Mouse (Mus musculus) heart, adult 11 months (tissue): ENCODE data around the gene Esyt1.
"Not testable (repeated sequence)": the region's sequence is repeated elsewhere in the genome, so short reads cannot be mapped to it uniquely, and the experiment has no call there.

ENCODE experiments used
- DNase-seq: peaks from one replicate; pipeline ENCODE4 v3.0.0; 2022

Esyt1 gene

GRCm38 (mm10) chr10:128525671-128526308, at the start of gene Esyt1:
TSS of gene Esyt1 (minus strand) at chr10:128525871.
- DNase-seq: peak; percentile 100

GRCm38 (mm10) chr10:128575063-128575462, 49.4 kb upstream of the Esyt1 start:
- peak; percentile 68 for DNase-seq

- peak; percentile 100 for DNase-seq
Measured at GRCm38 (mm10) chr10:128565788-128566531, 40.3 kb upstream of the Esyt1 start, which contains the start of gene Pa2g4. TSS of gene Pa2g4 (minus strand) at chr10:128565987.

- DNase-seq: peak; percentile 96
Measured at GRCm38 (mm10) chr10:128565206-128565787, 39.6 kb upstream of the Esyt1 start.

GRCm38 (mm10) chr10:128563544-128563943, 37.9 kb upstream of the Esyt1 start:
- no peak for DNase-seq

GRCm38 (mm10) chr10:128556963-128557362, 31.3 kb upstream of the Esyt1 start:
- no peak for DNase-seq

- no peak for DNase-seq
Measured at GRCm38 (mm10) chr10:128556286-128556685, 30.6 kb upstream of the Esyt1 start.

GRCm38 (mm10) chr10:128555567-128555966, 29.9 kb upstream of the Esyt1 start:
- DNase-seq: not testable (repeated sequence)

- DNase-seq: peak; percentile 91
Measured at GRCm38 (mm10) chr10:128550144-128550823, 24.6 kb upstream of the Esyt1 start.

GRCm38 (mm10) chr10:128549682-128550057, 24.0 kb upstream of the Esyt1 start:
- peak; percentile 97 for DNase-seq

- DNase-seq: peak; percentile 100
Measured at GRCm38 (mm10) chr10:128548947-128549681, 23.4 kb upstream of the Esyt1 start, which contains the start of gene Rpl41. TSS of gene Rpl41 (minus strand) at chr10:128549305.

GRCm38 (mm10) chr10:128548051-128548791, 22.6 kb upstream of the Esyt1 start:
- peak; percentile 91 for DNase-seq

GRCm38 (mm10) chr10:128547361-128548032, 21.8 kb upstream of the Esyt1 start, which contains the start of gene Zc3h10:
TSS of gene Zc3h10 (minus strand) at chr10:128547774.
- DNase-seq: peak; percentile 100

GRCm38 (mm10) chr10:128546787-128547186, 21.1 kb upstream of the Esyt1 start:
- DNase-seq: no peak

- DNase-seq: no peak
Measured at GRCm38 (mm10) chr10:128546361-128546760, 20.7 kb upstream of the Esyt1 start.

- DNase-seq: no peak
Measured at GRCm38 (mm10) chr10:128545570-128545898, 19.9 kb upstream of the Esyt1 start.

- peak; percentile 94 for DNase-seq
Measured at GRCm38 (mm10) chr10:128544674-128545569, 19.3 kb upstream of the Esyt1 start.

GRCm38 (mm10) chr10:128544151-128544657, 18.5 kb upstream of the Esyt1 start:
- peak; percentile 92 for DNase-seq

- DNase-seq: peak; percentile 88
Measured at GRCm38 (mm10) chr10:128543100-128543499, 17.4 kb upstream of the Esyt1 start.

GRCm38 (mm10) chr10:128538340-128538870, 12.7 kb upstream of the Esyt1 start:
- no peak for DNase-seq
